Mouse (Mus musculus) cerebellum, adult 11-12 months (tissue): ENCODE measurements around the gene Shroom3.
A peak's percentile ranks its signal among the peaks of the same experiment; 100 is the strongest.

Source experiments
- DNase-seq: peaks from one replicate; pipeline ENCODE4 v3.0.0; 2022

The Shroom3 gene

GRCm38 (mm10) chr5:92683351-92683807 is at the start of gene Shroom3:
Gene Shroom3 (plus strand): TSS chr5:92683435.
- peak; percentile 7 for DNase-seq

- DNase-seq: no peak
Measured at GRCm38 (mm10) chr5:92633526-92633925, 49.7 kb upstream of the Shroom3 start.

DNA sequence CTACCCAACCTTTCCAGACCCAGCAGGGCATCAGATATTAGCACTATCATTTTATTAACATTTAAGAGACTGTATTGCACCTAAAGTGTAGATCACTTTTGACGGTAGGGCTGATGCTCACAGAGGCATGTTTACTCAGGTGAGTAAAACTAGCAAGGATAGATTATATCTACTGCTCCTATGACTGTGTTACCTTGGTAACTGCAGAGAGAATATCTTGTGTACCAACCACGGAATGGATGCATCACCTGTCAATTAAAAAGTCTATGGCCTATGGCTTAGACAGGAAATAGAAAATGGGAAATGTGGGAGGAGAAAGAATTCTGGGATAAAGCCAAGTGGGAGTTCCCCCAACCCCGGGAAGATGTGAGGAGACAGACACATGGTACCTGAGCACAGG is 48.3 kb upstream of the Shroom3 start:
- no peak for DNase-seq

DNA sequence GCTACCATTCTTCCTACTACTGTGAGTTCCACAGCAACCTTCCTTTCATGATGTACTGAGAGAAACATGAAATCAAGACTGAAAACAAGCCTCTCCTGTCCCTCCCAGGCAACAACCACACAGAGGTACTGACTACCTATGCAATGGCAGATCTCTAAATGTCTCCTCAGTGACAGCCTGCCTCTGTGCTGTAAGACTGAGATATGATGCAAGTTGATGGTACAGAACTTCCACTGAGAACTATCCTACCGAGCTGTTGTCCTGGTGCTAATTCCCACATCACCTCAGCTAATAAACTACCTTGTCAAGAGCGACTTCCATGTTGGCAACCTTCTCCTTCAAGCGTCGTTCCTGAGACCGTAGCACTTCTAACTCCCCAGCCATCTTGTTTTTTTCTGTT is 47.3 kb upstream of the Shroom3 start:
- DNase-seq: no peak

DNA sequence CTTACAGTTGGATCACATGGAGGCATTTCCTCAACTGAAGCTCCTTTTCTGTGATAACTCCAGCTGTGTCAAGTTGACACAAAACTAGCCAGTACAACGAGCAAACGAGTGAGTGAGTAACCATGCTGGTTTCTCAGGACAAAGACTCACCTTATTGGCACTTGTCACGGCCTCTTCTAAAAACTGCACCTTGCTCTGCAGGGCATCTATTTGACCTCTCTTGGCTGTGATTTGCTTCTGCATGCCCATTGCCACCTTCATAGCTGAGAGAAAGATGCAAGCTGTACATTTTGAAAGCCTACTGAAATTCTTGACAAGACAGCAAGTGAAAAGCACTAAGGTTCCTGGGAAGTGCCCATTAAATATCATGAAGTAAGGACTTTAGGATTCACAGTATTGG is 42.4 kb upstream of the Shroom3 start:
- DNase-seq: no peak

- DNase-seq: peak; percentile 13
Measured at GRCm38 (mm10) chr5:92656256-92656655, 27.0 kb upstream of the Shroom3 start.

DNA sequence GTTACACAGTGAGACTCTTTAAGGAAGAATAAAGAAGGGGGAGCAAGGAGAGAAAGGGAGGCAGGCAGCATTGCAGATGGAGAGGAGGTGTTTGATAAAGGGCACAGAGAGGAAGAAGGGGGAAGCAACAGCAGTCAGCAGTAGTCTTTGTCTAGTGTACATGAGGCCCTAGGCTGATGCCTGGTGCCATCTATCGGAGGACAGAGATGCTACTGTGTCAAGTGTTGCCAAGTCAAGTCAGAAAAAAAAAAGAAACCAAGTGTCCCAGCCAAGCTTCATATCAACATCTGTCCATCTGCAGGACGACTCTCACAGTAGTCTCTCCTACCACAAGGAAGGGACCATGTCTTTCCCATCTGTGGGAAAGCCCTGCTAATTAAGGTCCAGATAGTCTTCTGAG is 18.9 kb upstream of the Shroom3 start:
- no peak for DNase-seq

GRCm38 (mm10) chr5:92666860-92667259 is 16.4 kb upstream of the Shroom3 start:
- DNase-seq: no peak

DNA sequence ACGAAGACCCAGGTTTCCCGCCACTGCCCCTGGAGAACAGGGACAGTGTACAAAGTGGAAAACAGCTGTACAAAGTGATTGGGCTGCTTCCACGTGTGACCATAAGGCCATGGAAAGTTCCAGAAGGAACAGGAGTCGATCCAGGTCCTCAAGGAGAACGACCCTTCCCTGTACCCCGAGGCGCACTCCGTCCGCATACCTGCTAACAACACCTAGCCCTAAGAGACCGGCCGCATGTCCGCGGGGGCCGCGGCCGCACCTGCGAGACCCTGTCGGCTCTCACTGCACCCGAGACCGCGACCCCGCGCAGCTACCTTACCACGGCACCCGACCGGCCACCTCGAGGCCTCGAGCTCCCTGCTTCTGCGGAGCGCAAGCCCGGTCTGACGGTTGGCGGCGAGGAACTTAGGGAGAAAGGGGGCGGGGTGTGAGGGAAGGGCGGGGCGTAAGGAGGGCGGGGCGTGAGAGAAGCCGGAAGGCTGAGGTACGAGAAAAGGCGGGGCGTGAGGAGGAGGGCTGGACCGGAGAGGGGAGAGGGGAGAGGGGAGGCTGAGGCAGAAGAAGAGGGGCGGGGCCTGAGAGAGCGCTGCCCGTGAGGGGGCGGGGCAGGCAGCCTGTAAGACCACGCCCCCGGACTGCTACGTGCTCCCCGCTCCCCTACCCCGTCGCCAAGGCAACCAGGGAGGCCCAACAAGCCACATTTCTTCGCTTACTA is 8.2 kb upstream of the Shroom3 start, which contains the start of gene Ccdc158:
Gene Ccdc158 (minus strand): TSS at position 413 of the 715 bp plus-strand sequence.
- DNase-seq: peak; percentile 18

DNA sequence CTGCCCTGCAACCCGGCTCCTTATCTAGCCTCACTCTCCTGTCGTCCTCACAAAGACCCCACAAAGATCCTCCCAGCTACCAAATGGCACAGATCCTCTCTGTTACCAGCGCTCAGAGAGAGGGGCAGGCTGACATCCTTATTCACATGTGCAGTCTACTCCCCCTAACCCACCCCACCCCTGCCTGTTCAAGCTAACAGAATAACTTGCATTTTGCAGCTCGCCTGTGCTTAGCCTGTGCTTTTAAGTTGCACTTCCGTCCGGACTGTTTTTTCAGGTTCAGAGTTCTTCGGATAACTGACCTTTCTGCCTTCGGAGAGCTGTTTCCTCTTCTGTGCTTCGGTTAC is 7.7 kb upstream of the Shroom3 start:
- DNase-seq: no peak

DNA sequence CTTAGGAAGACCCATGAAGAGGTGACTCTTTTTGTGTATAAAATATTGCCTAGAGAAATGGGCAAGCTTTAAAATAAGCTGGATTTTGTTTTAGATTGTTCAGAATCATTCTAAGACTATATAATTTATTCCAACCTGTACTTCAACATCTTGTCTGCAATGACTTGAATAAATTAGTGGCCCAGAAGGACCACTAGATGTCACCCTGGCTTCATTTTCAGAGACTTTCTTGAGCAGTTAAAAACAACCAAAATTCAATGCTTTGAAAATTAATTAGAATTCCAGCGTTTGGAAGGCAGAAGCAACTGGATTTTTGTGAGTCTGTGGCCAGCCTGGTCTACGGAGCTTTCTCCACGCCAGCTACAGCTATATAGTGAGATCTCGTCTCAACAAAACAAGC is 3.8 kb upstream of the Shroom3 start:
- no peak for DNase-seq

GRCm38 (mm10) chr5:92681861-92682260 is 1.4 kb upstream of the Shroom3 start:
- no peak for DNase-seq

DNA sequence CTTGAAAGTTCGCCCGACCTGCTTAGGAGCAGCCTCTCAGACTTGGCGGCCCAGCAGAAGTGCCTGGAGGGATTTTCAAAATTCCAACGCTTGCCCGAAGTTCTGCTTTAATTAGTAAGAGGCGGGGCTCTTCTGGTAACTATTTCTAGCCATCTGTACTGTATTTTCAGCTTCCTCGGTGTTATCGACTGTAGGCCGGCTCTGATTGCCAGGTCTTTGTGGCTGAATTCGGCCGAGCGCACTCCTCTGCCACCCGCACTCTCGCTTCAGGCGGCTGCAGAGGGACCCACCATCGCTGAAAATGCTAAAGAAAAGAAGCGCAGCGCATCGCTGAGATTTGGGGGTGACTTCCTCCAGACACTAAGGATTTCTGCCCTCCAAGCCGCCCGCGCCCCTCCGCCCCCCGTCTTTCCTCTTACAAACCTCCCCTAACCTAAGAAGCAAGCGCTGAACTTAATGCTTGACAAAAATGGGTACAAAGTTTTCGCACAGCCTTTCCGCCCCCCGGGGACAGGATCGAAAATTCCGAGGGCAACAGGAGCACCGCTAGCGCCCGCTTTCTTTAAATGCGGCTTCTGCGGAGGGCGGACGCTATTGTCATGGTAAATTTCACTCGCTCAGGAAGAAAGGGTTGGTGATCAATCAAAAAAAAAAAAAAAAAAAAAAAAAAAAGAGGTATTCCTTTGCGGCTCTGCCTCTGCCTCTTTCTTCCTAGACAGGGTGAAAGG is 450 bp upstream of the Shroom3 start:
- DNase-seq: no peak

DNA sequence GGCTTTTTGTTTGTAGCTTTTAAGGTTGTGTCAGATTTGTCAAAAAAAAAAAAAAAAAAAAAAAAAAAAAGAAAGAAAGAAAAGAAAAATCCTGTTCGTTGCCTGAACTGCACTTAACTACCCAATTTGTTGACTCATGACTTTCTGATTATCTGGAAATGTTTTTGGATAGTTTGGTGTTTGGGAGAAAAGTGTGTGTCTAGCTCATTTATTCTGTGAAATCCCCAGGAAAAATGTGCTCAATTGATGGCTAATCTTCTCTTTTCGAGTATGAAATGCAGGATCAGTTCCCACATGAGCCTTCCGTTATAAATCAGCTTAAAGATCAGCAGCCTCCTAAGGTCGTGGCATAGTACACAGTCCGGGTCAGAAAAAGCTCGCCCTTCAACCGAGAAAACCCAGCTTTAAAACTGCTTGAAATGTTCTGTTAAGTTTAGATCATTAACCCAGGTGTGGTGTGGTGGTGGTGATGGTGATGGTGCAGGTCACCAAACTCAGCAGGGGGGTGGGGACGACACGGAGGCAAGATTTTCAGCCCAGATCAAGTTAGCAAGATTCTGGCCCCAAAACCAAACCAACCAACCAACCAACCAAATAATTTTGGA is 738 bp downstream of the Shroom3 start:
- DNase-seq: no peak

DNA sequence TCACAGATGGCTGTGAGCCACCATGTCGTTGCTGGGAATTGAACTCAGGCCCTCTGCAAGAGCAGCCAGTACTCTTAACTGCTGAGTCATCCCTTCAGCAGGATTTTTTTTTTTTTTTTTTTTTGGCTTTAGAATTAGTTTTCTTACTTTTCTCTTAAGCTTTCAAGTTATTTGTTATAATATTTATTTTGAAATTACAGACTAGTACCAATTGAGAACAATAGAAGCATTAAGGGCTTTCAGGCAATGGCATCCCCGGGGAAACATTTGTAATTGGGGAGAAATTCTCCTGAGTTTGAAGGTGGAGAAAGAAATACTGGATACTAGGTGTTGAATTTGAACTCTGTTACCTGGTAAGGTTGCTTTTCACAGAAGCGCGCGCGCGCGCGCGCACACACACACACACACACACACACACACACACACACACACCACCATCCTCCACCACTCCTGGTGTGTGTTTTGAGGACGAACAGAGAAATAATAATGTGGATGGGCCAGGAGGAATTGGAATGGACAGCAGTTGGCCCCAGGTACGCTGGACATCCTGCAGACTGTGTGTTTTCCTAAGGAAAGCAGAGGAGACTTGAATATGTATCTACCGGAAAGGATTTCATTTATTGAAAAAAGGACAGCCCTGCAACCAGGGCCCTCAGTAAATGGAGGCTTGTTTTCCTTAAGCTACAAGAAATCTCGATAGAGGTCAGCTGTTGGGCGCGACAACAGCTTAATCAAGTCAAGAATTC is 1.7 kb downstream of the Shroom3 start:
- no peak for DNase-seq

DNA sequence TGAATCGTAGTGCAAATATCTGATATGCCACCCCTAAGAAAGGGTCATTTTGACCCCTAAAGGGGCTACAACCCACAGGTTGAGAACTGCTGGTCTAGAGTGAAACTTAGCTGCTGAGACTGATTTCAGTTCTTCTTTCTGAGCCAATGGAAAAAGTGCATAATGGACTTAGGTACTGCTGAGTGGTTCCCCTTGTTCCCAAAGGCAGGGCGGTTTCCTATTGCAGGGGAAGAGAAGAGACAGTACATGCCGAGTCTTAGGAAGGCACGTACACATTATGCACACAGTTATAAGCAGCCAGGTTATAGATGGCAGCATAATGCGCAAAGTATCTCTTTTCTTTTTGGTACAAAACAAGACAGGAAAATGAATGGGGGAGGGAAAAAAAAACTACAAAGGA is 4.9 kb downstream of the Shroom3 start:
- no peak for DNase-seq

DNA sequence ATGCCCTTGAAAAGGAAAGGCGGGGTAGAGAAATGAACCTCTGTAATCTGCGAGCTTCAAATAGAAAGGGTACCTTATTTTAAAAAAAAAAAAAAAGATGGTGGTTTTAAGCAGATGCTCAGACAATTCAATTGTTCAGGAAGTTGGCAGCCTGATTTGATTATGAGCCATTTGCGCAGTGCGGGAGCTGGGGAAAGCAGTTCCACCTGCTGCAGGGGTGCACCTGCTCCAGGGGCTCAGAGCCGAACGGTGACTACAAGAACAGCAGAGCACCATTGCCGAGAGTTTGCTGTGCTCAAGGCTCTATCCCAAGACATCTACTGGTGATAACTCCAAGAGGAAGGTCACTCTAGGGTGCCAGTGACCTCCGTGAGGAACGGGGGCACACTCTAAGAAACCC is 5.3 kb downstream of the Shroom3 start:
- DNase-seq: no peak

DNA sequence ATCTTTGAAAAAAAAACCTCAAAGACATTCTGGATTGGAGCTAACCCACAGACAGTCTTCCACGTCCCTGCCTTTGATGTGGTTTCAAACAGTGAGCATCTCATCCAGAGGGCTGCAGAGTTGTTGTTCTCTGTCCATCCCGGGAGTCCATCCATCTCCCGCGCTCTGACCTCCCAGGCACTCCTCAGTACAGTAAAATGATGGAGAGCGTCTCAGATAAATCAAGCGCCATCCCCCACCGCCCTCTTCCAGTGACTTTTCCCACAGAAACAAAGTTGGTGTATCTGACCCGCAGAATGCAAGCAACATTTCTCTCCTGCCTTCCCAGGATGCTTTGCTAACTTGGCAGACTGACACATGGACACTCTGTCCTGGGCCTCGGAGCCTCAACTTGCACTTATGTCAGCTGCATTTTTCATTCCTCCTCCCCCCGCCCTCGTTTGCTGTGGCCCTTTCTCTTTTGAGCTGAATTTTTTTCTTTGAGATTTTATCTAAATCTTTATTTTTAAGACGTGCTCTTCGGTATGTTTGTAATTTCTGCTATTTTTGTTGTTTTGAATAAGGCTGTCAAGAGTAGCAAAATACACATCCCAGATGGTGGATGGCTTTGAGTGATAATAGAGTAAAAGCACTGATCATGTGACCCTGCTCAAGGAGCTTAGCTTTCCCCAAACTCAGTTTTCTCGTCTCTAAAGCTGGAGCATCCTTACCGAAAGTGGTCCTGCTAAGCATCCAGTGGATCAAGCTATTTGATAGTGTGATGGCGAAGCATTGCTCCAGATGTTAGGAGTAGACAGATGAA is 9.2 kb downstream of the Shroom3 start:
- DNase-seq: no peak

DNA sequence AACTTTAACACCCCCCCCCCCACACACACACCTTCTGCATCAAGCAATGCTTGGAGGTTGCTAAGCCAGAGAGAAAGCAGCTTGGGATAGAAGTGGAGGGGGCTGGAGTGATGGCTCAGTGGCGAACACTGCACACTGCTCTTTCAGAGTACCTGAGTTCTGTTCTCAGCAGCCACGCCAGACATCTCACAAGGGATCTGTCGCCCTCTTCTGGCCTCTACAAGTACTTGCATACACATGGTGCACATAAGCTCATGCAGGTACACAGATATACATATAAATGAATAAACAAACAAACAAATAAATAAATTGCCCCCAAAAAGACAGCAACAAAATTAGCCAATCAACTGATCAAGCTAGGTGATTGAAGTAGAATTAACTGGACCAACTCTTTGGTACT is 10.5 kb downstream of the Shroom3 start:
- no peak for DNase-seq

DNA sequence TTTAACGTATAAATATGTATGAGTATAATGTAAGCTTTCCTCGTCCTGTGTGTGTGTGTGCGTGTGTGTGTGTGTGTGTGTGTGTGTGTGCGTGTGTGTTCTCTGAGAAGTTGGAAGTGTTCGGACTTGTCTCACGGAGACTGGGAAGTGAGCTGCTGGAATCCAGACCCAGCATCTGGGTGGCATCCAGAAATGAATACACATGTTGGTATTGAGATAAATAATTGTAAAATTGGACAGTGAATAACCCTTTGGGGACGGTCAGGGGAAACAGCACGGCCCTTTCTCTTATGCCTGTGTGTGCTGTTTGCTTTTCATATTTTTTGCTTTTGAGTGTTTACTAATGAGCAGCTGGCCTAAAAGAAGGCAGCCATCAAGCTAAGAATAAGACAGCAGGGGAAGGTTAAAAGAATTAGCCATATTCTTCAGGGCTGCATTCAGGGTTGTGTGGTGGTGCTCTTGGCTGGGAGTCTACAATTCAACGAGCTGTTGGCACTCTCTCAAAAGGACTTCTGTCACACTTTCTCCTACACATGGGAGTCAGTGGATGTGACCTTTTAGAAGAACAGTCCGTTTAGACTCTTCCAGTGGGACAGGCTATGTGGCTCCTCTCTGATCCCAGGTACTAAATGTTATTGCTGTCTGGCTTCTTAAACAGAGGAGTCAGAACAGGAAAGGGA is 11.2 kb downstream of the Shroom3 start:
- no peak for DNase-seq

DNA sequence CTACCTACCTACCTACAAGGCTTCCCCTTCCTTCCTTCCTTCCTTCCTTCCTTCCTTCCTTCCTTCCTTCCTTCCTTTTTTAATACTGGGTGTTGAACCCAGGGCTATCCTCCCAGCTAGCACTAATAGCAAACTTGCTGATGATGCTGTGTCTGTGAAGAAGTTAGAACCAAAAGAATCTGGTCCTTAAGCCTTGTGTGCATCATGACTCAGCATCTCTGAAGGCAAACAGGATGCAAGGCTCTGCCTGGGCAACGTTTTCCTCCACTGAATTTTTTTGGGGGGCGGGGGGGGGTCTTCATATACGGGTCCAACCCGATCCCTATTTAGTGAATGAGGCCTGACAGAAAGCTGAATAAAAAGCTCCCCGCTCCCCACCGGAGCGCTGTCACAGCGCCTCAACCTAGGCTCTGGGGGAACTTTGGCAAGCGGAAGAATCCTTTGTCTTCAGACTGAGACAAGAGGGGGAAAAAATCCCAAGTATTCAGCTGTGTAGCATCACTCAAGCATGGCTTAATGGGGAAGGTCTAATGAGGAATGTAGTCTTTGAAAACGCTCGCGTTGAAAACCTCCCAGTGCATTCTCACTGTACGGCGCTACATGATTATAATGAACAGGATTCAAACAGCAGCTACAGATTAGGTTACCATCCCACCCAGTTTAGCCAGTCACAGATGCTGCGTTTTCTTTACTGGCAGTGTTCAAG is 15.0 kb downstream of the Shroom3 start:
- no peak for DNase-seq
